Mouse (Mus musculus) spleen, embryonic (tissue): ENCODE results near the gene Olfr1009.
"Not testable (repeated sequence)": the region's sequence is repeated elsewhere in the genome, so short reads cannot be mapped to it uniquely, and the experiment has no call there.

Experiments
- CTCF ChIA-PET: fragments of 350-600 bp; sonication (Branson Sonifier 250); formaldehyde crosslinking; loops from one replicate; lab custom pipeline; 2022; lab: Charles Lee

Gene Olfr1009

GRCm38 (mm10) chr2:85715119-85715518 is at the start of gene Olfr1009:
Gene Olfr1009 (plus strand): TSS chr2:85715419.
- CTCF ChIA-PET, result no interaction called here

GRCm38 (mm10) chr2:85678667-85679066 is 36.6 kb upstream of the Olfr1009 start, which contains the start of gene Olfr1006:
Gene Olfr1006 (minus strand): TSS chr2:85678767.
- CTCF ChIA-PET, result no interaction called here

- CTCF ChIA-PET, result no interaction called here
These were observed 26.1 kb upstream of the Olfr1009 start, which contains the start of gene Olfr1008 for GRCm38 (mm10) chr2:85689131-85689530. Gene Olfr1008 (plus strand): TSS chr2:85689431.

GRCm38 (mm10) chr2:85710680-85711079 is 4.5 kb upstream of the Olfr1009 start:
- CTCF ChIA-PET, result not testable (repeated sequence)

- CTCF ChIA-PET, result no interaction called here
These were observed 4.1 kb upstream of the Olfr1009 start for GRCm38 (mm10) chr2:85711159-85711558.

GRCm38 (mm10) chr2:85725793-85726192 is 10.6 kb downstream of the Olfr1009 start:
- CTCF ChIA-PET, result no interaction called here

GRCm38 (mm10) chr2:85753822-85754221 is 38.6 kb downstream of the Olfr1009 start:
- CTCF ChIA-PET, result no interaction called here

- CTCF ChIA-PET, result no interaction called here
These were observed 47.4 kb downstream of the Olfr1009 start, which contains the start of gene Olfr1012 for GRCm38 (mm10) chr2:85762666-85763065. Gene Olfr1012 (minus strand): TSS chr2:85762766.

- CTCF ChIA-PET, result no interaction called here
These were observed 51.6 kb downstream of the Olfr1009 start, which contains the start of gene Olfr1013 for GRCm38 (mm10) chr2:85766798-85767197. Gene Olfr1013 (plus strand): TSS chr2:85767098.

- CTCF ChIA-PET, result no interaction called here
These were observed 57.2 kb downstream of the Olfr1009 start, which contains the start of gene Olfr1014 for GRCm38 (mm10) chr2:85772413-85772812. Gene Olfr1014 (plus strand): TSS chr2:85772713.
